Mouse (Mus musculus): Measurements from ENCODE around the gene Ap1m1. TPM values are rescaled to one million over a fixed set of nuclear protein-coding genes. Genes with fewer than 3 reads are reported as not detected.

Ap1m1 gene
- total RNA-seq, 1 experiment: 21.2 TPM

DNA sequence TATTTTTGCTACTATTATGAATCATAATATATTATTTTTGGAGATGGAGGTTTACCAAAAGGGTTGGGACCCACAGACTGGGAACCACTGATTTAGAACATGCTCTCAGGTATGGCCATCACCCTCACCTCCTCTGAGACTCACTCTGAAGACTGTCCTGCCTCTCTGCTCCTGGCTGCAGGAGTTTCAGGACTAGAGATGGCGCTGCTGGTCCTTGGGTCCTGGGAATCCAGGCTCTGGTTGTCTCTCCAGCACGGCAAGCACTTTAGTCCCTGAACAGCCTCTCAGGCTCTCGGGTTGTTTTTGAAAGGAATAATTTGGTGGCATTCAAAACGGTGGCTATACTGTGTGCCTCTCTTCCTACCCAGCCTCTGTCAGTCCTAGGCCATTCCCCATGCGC lies 22.1 kb downstream of the Ap1m1 start:
- H3K4me1 ChIP-seq (ENCODE audit: control insufficient read depth in 2 of 2, insufficient read depth in 2 of 2, low read length in 2 of 2, poor library complexity in 1 of 2): peaks cover 0 to 2% of the 10 kb centered on the region in 2 experiments; a peak in 2 of 4 replicates
- peaks cover 3% of the 10 kb centered on the region; the same call in 1 of the 2 replicates for H3K36me3 ChIP-seq (ENCODE audit: control insufficient read depth, insufficient read depth, low read length, poor library complexity, severe bottlenecking)
- no peak overlapping the region for H3K4me3 ChIP-seq (ENCODE audit: insufficient read depth in 1 of 2, low read depth in 1 of 2, low read length in 2 of 2, poor library complexity in 1 of 2, severe bottlenecking in 1 of 2)
- H3K27ac ChIP-seq (ENCODE audit: insufficient read depth, low read depth, low read length, poor library complexity, severe bottlenecking): no peak overlapping the region
- H3K9me3 ChIP-seq (ENCODE audit: control insufficient read depth, insufficient read depth, low read depth, low read length): no peaks in the 10 kb centered on the region
- no peak for TF ChIP-seq MAFK (IDR thresholded peaks at IDR 0.05; ENCODE audit: insufficient read depth, low read depth, low read length)
- no peak for TF ChIP-seq HCFC1 (IDR thresholded peaks at IDR 0.05; ENCODE audit: borderline replicate concordance, insufficient read depth, low read length)
- no peak for TF ChIP-seq ZC3H11A (IDR thresholded peaks at IDR 0.05; ENCODE audit: borderline replicate concordance, low read depth, low read length)
- TF ChIP-seq CHD2 (IDR thresholded peaks at IDR 0.05; ENCODE audit: low read depth, low read length): no peak
- no peak for TF ChIP-seq ZNF384 (IDR thresholded peaks at IDR 0.05; ENCODE audit: low read depth, low read length)
- no peak for DNase-seq (ENCODE audit: low read depth, low spot score)
- no peak overlapping the region for H3K9ac ChIP-seq (ENCODE audit: insufficient read depth, low read depth, low read length, poor library complexity, severe bottlenecking)
- in situ Hi-C loops (cut with MboI; ENCODE audit: low sequenced_read_pairs in 2 of 2, unreplicated experiment in 2 of 2): loop anchor here in 1 of 2 experiments (10.0 kb wide), 1 partner anchor 103 kb away; no protein-coding TSS in a partner anchor

DNA sequence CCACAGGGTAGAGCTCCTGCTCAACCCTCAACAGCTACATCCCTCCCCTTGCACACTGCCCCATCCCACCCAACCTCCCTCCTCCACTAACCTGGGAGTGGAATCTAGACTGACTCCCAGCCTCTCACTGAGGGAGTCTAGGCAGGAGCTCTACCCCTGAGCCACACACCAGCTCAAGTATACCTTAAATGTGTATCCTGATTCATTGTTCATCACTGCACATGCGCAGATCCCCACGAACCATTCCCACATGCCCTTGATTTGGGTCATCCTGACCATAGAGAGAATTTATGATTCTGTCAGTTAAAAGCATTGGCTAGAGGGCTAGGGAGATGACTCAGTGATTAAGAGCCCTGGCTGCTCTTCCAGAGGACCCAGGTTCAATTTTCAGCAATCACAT lies 22.9 kb downstream of the Ap1m1 start:
- Histone ChIP-seq H3K9me3 (ENCODE audit: control insufficient read depth, insufficient read depth, low read depth, low read length) (no peaks in the 10 kb centered on the region), H3K27ac (ENCODE audit: insufficient read depth, low read depth, low read length, poor library complexity, severe bottlenecking) (no peak overlapping the region), H3K36me3 (ENCODE audit: control insufficient read depth, insufficient read depth, low read length, poor library complexity, severe bottlenecking) (no peaks in the 10 kb centered on the region), H3K9ac (ENCODE audit: insufficient read depth, low read depth, low read length, poor library complexity, severe bottlenecking) (no peak overlapping the region), H3K4me1 (ENCODE audit: control insufficient read depth in 2 of 2, insufficient read depth in 2 of 2, low read length in 2 of 2, poor library complexity in 1 of 2) (peaks cover under 1 to 2% of the 10 kb centered on the region in 2 experiments; a peak in 2 of 4 replicates), H3K4me3 (ENCODE audit: insufficient read depth in 1 of 2, low read depth in 1 of 2, low read length in 2 of 2, poor library complexity in 1 of 2, severe bottlenecking in 1 of 2) (no peak overlapping the region)
- no peak for TF ChIP-seq ZNF384 (IDR thresholded peaks at IDR 0.05; ENCODE audit: low read depth, low read length)
- no peak for TF ChIP-seq HCFC1 (IDR thresholded peaks at IDR 0.05; ENCODE audit: borderline replicate concordance, insufficient read depth, low read length)
- in situ Hi-C loops (cut with MboI; ENCODE audit: low sequenced_read_pairs in 2 of 2, unreplicated experiment in 2 of 2): loop anchor here in 1 of 2 experiments (10.0 kb wide), 1 partner anchor 102 kb away; no protein-coding TSS in a partner anchor
- no peak for DNase-seq (ENCODE audit: low read depth, low spot score)

DNA sequence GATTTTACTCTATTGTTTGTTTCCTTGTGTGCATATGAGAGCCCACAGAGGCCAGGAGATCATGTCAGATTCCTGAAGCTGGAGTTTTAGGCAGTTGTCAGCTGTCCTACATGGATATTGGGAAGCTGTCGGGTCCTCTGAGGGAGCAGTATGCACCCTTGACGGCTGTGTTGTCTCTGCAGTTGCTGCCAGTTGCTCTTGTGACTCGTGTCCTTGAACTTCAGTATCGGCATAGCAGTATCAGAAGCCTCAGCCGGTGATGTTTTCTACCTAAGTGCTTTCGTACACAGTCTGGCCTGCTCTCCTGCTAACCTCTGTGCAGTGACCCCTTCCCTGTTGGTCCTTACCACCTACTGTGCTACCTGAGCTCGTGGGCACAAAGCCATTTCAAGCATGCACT lies 23.6 kb downstream of the Ap1m1 start:
- no peaks in the 10 kb centered on the region; the same call in 1 of the 2 replicates for H3K36me3 ChIP-seq (ENCODE audit: control insufficient read depth, insufficient read depth, low read length, poor library complexity, severe bottlenecking)
- H3K27ac ChIP-seq (ENCODE audit: insufficient read depth, low read depth, low read length, poor library complexity, severe bottlenecking): no peak overlapping the region
- TF ChIP-seq CHD2 (IDR thresholded peaks at IDR 0.05; ENCODE audit: low read depth, low read length) (no peak), ZC3H11A (IDR thresholded peaks at IDR 0.05; ENCODE audit: borderline replicate concordance, low read depth, low read length) (no peak), HCFC1 (IDR thresholded peaks at IDR 0.05; ENCODE audit: borderline replicate concordance, insufficient read depth, low read length) (no peak), MAFK (IDR thresholded peaks at IDR 0.05; ENCODE audit: insufficient read depth, low read depth, low read length) (no peak), ZNF384 (IDR thresholded peaks at IDR 0.05; ENCODE audit: low read depth, low read length) (no peak)
- peaks cover 2 to 5% of the 10 kb centered on the region in 2 experiments; a peak in 3 of 4 replicates for H3K4me1 ChIP-seq (ENCODE audit: control insufficient read depth in 2 of 2, insufficient read depth in 2 of 2, low read length in 2 of 2, poor library complexity in 1 of 2)
- H3K9me3 ChIP-seq (ENCODE audit: control insufficient read depth, insufficient read depth, low read depth, low read length): no peaks in the 10 kb centered on the region
- no peak for DNase-seq (ENCODE audit: low read depth, low spot score)
- no peak overlapping the region for H3K9ac ChIP-seq (ENCODE audit: insufficient read depth, low read depth, low read length, poor library complexity, severe bottlenecking)
- in situ Hi-C loops (cut with MboI; ENCODE audit: low sequenced_read_pairs in 2 of 2, unreplicated experiment in 2 of 2): loop anchor here in 1 of 2 experiments (10.0 kb wide), 1 partner anchor 101 kb away; no protein-coding TSS in a partner anchor
- no peak overlapping the region for H3K4me3 ChIP-seq (ENCODE audit: insufficient read depth in 1 of 2, low read depth in 1 of 2, low read length in 2 of 2, poor library complexity in 1 of 2, severe bottlenecking in 1 of 2)

DNA sequence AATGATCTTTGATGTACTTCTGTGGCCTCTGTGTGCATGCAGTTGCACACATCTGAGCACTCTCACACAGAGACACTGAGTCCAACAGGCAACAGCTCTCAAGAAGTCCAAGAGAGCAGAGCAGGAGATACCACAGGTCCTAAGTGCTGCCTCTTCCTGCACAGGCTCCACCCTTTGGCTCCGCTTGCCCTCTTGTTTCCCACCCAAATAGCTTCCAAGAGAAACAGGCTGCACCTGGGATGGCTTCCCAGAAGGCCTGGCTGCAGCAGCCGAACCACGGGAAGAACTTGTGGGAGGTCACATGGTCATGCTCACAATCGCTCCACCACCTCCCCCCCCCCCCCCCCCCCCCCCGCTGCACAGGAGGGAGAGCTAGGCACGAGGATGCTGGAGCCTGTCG lies 25.5 kb downstream of the Ap1m1 start:
- in situ Hi-C loops (cut with MboI; ENCODE audit: low sequenced_read_pairs in 2 of 2, unreplicated experiment in 2 of 2): loop anchor here (5.0 to 10.0 kb wide), 2 partner anchors 99 to 102 kb away; no protein-coding TSS in a partner anchor
- DNase-seq (ENCODE audit: low read depth, low spot score): peak; percentile 26
- TF ChIP-seq ZC3H11A (IDR thresholded peaks at IDR 0.05; ENCODE audit: borderline replicate concordance, low read depth, low read length) (no peak), CHD2 (IDR thresholded peaks at IDR 0.05; ENCODE audit: low read depth, low read length) (no peak), ZNF384 (IDR thresholded peaks at IDR 0.05; ENCODE audit: low read depth, low read length) (no peak), HCFC1 (IDR thresholded peaks at IDR 0.05; ENCODE audit: borderline replicate concordance, insufficient read depth, low read length) (no peak), MAFK (IDR thresholded peaks at IDR 0.05; ENCODE audit: insufficient read depth, low read depth, low read length) (no peak)
- no peaks in the 10 kb centered on the region; the same call in 1 of the 2 replicates for H3K36me3 ChIP-seq (ENCODE audit: control insufficient read depth, insufficient read depth, low read length, poor library complexity, severe bottlenecking)
- no peak overlapping the region for H3K9ac ChIP-seq (ENCODE audit: insufficient read depth, low read depth, low read length, poor library complexity, severe bottlenecking)
- H3K27ac ChIP-seq (ENCODE audit: insufficient read depth, low read depth, low read length, poor library complexity, severe bottlenecking): no peak overlapping the region
- H3K4me1 ChIP-seq (ENCODE audit: control insufficient read depth in 2 of 2, insufficient read depth in 2 of 2, low read length in 2 of 2, poor library complexity in 1 of 2): peaks cover 2 to 9% of the 10 kb centered on the region in 2 experiments; a peak in 3 of 4 replicates
- H3K4me3 ChIP-seq (ENCODE audit: insufficient read depth in 1 of 2, low read depth in 1 of 2, low read length in 2 of 2, poor library complexity in 1 of 2, severe bottlenecking in 1 of 2): no peak overlapping the region
- H3K9me3 ChIP-seq (ENCODE audit: control insufficient read depth, insufficient read depth, low read depth, low read length): no peaks in the 10 kb centered on the region
